Mouse (Mus musculus) gastrocnemius, postnatal 14 days (tissue): ENCODE measurements at regions not wholly inside any gene's neighbourhood (a gene's known extent, or its start where the extent isn't known, plus 50 kb on each side); places are given as distances from the start of the nearest gene placed in this dataset.
A peak's percentile ranks its signal among the peaks of the same experiment; 100 is the strongest.
"Not testable (repeated sequence)": the region's sequence is repeated elsewhere in the genome, so short reads cannot be mapped to it uniquely, and the experiment has no call there.

Experiments used
- DNase-seq: peaks from one replicate; pipeline ENCODE4 v3.0.0; 2021; ENCODE audit warnings: mixed read lengths
- intact Hi-C: fragments of 180-260 bp; cut with DNase I; formaldehyde crosslinking; loops from one replicate; pipeline ENCODE4 v1.15.1; 2025; ENCODE audit warnings: low total_unique reads

DNA sequence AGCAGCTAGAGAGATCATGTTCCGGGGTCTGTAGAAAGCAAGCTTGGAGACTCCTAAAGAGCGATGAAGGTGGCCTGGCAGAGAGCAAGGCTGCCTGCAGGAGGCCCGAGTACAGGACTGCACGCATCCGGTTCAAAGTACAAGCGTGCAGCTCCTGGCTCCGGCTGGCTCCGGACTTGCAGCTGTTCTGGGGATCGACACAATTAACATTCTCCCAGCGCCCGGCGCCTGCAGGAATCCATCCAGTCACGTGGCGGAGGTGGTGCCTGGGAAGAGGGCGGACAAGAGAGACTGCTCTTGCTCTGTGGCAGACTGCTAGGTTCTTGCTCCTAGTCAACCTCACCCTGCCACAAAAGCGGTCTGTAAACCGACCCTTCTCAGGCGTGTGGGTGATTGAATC lies 86.9 kb downstream of the Bdh1 start:
- DNase-seq = peak; percentile 84
- intact Hi-C loops = no loop called here

GRCm38 (mm10) chr16:31510097-31510496 lies 88.0 kb downstream of the Bdh1 start:
- intact Hi-C loops = no loop called here
- no peak for DNase-seq

- no peak for DNase-seq
- intact Hi-C loops = no loop called here
Observed at GRCm38 (mm10) chr16:31518816-31519215, 96.7 kb downstream of the Bdh1 start.

DNA sequence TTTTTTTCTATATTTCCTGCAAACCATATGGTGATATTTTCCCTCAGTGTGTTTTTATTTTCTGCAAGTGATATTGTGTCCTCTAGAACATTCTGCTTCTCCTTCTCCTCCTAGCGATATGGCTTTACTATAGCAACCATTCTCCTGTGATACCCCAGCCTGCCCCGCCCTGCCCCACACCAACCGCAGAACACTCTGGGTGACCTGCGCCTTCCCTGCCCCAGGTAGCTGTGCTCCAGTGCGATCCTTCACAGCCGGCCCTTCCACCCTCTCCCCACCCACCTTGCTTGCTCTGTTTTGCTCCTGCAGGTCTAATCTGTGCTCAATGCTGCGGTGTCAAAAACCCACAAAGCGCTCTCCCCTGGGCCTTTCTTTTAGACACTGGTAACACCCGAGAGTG lies 98.0 kb downstream of the Bdh1 start:
- intact Hi-C loops = no loop called here
- no peak for DNase-seq

DNA sequence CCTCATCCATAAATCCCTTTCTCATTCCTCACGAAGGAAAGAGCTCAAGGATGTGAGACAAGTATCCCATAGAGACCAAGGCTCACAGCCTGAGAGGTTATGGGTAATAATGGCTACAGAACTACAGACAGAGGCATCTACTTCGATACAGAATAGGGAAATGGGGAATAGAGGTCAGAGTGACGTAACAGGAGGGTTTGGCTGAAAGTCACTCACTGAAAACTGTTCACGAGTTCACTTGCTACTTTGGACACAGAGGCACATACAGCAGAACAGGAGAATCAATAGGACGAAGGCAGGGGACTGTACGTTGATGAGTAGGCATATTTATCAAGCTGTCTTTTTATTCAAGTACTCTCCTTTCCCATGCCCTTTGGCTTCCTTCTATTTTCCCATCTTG lies 99.7 kb downstream of the Bdh1 start:
- intact Hi-C loops = no loop called here
- no peak for DNase-seq

- DNase-seq = peak; percentile 71
- intact Hi-C loops = no loop called here
Observed at GRCm38 (mm10) chr16:31526711-31527344, 104.7 kb downstream of the Bdh1 start.

GRCm38 (mm10) chr16:31528596-31529283 lies 106.7 kb downstream of the Bdh1 start:
- intact Hi-C loops = no loop called here
- DNase-seq = no peak

- no peak for DNase-seq
- intact Hi-C loops = no loop called here
Observed at GRCm38 (mm10) chr16:31529284-31529958, 107.3 kb downstream of the Bdh1 start.

GRCm38 (mm10) chr16:31530090-31530489 lies 108.0 kb downstream of the Bdh1 start:
- intact Hi-C loops = no loop called here
- DNase-seq = no peak

DNA sequence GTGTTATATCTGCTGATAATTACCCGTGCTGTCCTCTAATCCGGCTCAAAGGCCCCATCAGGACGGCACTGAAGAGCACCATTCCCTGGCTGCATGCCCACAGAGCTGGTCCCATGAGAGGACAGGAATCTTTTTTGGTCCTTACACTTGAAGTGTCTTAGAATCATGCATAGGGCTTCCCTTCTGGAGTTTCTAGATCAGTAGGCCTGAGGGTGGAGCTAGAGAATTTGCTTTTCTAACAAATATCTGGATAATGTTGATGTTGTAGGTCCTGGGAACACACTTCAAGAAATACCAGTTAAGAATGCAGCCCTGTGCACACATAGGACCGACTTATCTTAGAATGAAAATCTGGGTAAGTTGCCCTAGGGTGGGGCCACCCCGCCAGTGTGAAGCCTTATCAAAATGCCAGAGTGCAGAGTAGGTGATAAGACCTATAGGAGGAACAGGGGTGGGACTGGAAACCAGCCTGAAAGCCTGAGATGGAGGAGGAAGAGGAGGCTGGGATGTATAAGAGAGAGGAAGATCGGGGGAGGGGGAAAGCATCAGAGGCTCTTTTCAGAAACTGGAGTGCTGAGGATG lies 111.2 kb downstream of the Bdh1 start:
- intact Hi-C loops = no loop called here
- peak; percentile 12 for DNase-seq

DNA sequence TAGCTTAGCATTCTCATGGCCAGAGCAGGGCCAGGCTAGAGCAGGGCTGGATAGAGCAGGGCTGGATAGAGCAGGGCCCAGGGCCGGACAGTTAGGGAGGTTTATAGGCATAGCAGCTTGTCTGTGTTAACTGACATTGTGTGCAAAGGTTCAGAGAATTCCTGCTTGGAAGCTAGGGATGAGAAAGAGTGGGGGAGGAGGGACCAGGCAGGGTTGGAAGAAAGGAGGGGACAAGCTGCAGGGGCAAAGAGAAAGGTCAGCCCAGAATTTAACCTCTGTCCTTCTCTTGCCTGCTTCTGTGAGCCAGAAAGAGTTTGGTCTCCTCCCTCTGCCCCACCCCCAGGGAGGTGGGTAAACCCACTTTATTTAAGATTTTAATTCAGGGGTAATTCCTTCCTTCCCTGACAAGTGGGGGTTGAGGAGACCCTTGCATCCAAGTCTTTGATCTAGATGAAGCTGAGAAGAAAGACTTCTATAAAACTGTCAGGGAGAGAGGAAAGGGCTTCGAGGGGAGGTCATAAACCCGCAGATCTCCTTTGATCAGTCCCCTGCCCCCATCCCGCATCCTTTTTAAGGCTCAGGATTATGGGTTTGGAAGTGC lies 112.9 kb downstream of the Bdh1 start:
- intact Hi-C loops = no loop called here
- DNase-seq = no peak

DNA sequence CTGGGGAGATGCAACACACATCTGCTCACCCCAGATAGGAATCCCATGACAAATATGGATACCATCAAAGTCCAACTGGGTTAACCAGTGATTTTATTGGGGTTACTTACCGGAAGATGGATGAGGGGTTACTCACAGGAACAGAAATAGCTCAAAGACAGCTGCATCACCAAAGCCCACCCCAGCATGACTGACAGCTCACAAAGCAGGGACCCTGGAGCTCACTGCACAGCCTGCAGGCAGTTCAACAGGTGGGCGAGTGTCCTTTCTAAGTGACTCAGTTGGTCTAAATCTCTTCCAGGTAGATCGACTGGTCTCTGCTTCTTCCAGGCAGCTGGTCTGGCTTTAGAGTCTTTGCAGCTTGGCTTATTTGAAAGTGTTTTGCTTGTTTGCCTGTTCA lies 114.2 kb downstream of the Bdh1 start:
- DNase-seq = no peak
- intact Hi-C loops = no loop called here

DNA sequence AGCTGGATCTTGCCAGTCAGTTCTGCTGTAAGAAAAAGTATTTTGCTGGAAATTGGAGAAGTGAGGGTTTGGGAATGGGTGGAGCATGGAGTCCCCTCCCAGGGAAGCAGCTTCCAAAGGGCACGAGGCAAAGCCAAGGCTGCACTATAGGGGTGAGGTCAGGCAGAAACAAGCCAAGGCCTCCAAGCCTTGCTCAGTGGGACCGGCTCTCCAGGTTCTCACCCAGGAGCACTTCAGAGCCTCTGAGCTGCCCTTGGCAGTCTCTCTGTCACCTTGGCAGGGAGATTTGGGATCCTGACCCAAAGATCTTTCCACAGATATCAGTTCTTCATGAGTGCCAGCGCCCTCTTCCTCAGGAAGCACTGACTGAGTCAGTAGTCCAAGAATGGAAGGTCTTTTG lies 116.5 kb downstream of the Bdh1 start:
- intact Hi-C loops = no loop called here
- peak; percentile 10 for DNase-seq

- intact Hi-C loops = no loop called here
- DNase-seq = peak; percentile 24
Observed at GRCm38 (mm10) chr16:31543499-31544170, 119.6 kb upstream of the Dlg1 start.

DNA sequence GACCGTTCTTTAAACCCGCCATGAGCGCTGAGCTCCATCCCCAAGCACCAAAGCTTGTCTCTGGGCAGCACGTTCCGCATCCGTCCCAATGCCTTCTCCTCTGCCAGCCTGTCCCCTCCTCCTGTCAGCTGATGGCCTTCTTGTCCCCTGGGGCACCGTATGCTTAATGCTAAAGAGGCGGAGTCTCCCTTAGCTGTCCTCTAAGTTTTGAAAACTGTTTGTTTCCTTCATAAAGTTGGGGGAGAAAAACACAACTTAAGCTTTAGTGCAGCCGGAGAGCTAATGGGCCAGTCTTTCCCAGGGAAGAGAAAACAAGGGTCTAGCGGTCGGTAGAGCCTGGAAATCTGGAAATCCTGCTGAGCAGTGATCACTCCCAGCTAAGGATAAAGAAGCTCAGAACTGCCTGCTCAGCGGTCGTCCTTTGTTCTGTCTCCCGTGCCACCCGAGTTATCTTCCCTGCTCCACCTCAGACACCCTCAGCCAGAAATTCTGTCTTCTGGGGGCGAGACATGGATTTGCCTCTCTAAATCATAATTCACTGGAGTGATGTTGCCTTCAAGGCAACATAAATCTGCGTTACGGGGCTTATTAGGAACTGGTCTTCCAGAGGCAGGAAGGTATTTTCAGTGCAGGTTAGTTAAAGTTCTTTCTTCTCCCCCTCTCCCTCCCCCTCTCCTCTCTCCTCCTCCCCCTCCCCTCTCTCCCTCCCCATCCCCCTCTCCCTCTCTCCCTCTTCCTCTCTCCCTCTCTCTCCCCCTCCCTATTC lies 117.0 kb upstream of the Dlg1 start:
- intact Hi-C loops = no loop called here
- no peak for DNase-seq

GRCm38 (mm10) chr16:31546828-31547224 lies 116.4 kb upstream of the Dlg1 start:
- intact Hi-C loops = no loop called here
- DNase-seq = no peak

- intact Hi-C loops = no loop called here
- no peak for DNase-seq
Observed at GRCm38 (mm10) chr16:31547391-31547790, 115.9 kb upstream of the Dlg1 start.

GRCm38 (mm10) chr16:31549975-31550374 lies 113.3 kb upstream of the Dlg1 start:
- DNase-seq = no peak
- intact Hi-C loops = no loop called here

- intact Hi-C loops, DNase-seq: not testable (repeated sequence)
Observed at GRCm38 (mm10) chr16:31550539-31550938, 112.7 kb upstream of the Dlg1 start.
